Mouse (Mus musculus): ENCODE measurements around the gene Ccdc71. TPM values are rescaled to one million over a fixed set of nuclear protein-coding genes. Genes with fewer than 3 reads are reported as not detected.

The Ccdc71 gene
- polyA plus RNA-seq (2012; rRNA removed) = 31.1 and 35.9 TPM in 2 replicates

GRCm38 (mm10) chr9:108460319-108461178 is at the start of gene Ccdc71:
TSS of gene Ccdc71 (plus strand) at chr9:108460527.

GRCm38 (mm10) chr9:108428384-108428783 is 31.9 kb upstream of the Ccdc71 start, which contains the start of gene Ccdc36:
TSS of gene Ccdc36 (minus strand) at chr9:108428484.

GRCm38 (mm10) chr9:108436182-108436581 is 24.1 kb upstream of the Ccdc71 start, which contains the start of gene BC048562:
TSS of gene BC048562 (plus strand) at chr9:108436482.

GRCm38 (mm10) chr9:108461181-108461631 is 879 bp downstream of the Ccdc71 start, which contains the start of gene Klhdc8b:
TSS of gene Klhdc8b (minus strand) at chr9:108461581.

GRCm38 (mm10) chr9:108479721-108480351 is 19.5 kb downstream of the Ccdc71 start, which contains the start of gene Lamb2:
TSS of gene Lamb2 (plus strand) at chr9:108479736.

GRCm38 (mm10) chr9:108490559-108491285 is 30.4 kb downstream of the Ccdc71 start, which contains the start of gene Usp19:
TSS of gene Usp19 (plus strand) at chr9:108490602.

GRCm38 (mm10) chr9:108507619-108508434 is 47.5 kb downstream of the Ccdc71 start, which contains the start of gene Qars:
TSS of gene Qars (plus strand) at chr9:108507706.

Other genes starting within 250 kb of the Ccdc71 start
- gene Dag1, start 196.6 kb upstream of the Ccdc71 start, polyA plus RNA-seq (2012; rRNA removed) = 31.1 and 37.4 TPM in 2 replicates
- gene Nicn1, start 170.1 kb upstream of the Ccdc71 start, polyA plus RNA-seq (2012; rRNA removed) = 87.9 and 91.8 TPM in 2 replicates
- 64.2 and 65.5 TPM in 2 replicates for gene Amt, start 163.7 kb upstream of the Ccdc71 start, polyA plus RNA-seq (2012; rRNA removed)
- 212 and 233 TPM in 2 replicates for gene Rhoa, start 154.4 kb upstream of the Ccdc71 start, polyA plus RNA-seq (2012; rRNA removed)
- 31.7 and 35.3 TPM in 2 replicates for gene Tcta, start 154.4 kb upstream of the Ccdc71 start, polyA plus RNA-seq (2012; rRNA removed)
- gene Gpx1, start 121.6 kb upstream of the Ccdc71 start, polyA plus RNA-seq (2012; rRNA removed) = 370 and 383 TPM in 2 replicates
- gene Usp4, start 112.7 kb upstream of the Ccdc71 start, polyA plus RNA-seq (2012; rRNA removed) = 121 and 125 TPM in 2 replicates
- gene 1700102P08Rik, start 67.7 kb upstream of the Ccdc71 start, polyA plus RNA-seq (2012; rRNA removed) = 2.8 and 3.4 TPM in 2 replicates
- 1.7 and 2.2 TPM in 2 replicates for gene Ccdc36, start 32.0 kb upstream of the Ccdc71 start, polyA plus RNA-seq (2012; rRNA removed)
- not detected in 2 replicates for gene BC048562, start 24.0 kb upstream of the Ccdc71 start, polyA plus RNA-seq (2012; rRNA removed)
- 75.5 and 76.3 TPM in 2 replicates for gene Klhdc8b, start 1.1 kb downstream of the Ccdc71 start, polyA plus RNA-seq (2012; rRNA removed)
- gene Lamb2, start 19.2 kb downstream of the Ccdc71 start, polyA plus RNA-seq (2012; rRNA removed) = 52.1 and 78.8 TPM in 2 replicates
- gene Usp19, start 30.1 kb downstream of the Ccdc71 start, polyA plus RNA-seq (2012; rRNA removed) = 179 and 187 TPM in 2 replicates
- gene Qars, start 47.2 kb downstream of the Ccdc71 start, polyA plus RNA-seq (2012; rRNA removed) = 190 and 192 TPM in 2 replicates
- 128 and 130 TPM in 2 replicates for gene Qrich1, start 56.3 kb downstream of the Ccdc71 start, polyA plus RNA-seq (2012; rRNA removed)
- 152 and 156 TPM in 2 replicates for gene Impdh2, start 99.8 kb downstream of the Ccdc71 start, polyA plus RNA-seq (2012; rRNA removed)
- 43.8 and 48.6 TPM in 2 replicates for gene Ndufaf3, start 106.9 kb downstream of the Ccdc71 start, polyA plus RNA-seq (2012; rRNA removed)
- 225 and 236 TPM in 2 replicates for gene Dalrd3, start 109.4 kb downstream of the Ccdc71 start, polyA plus RNA-seq (2012; rRNA removed)
- gene Wdr6, start 118.2 kb downstream of the Ccdc71 start, polyA plus RNA-seq (2012; rRNA removed) = 254 and 260 TPM in 2 replicates
- 27.8 and 30.9 TPM in 2 replicates for gene P4htm, start 137.1 kb downstream of the Ccdc71 start, polyA plus RNA-seq (2012; rRNA removed)
- gene Arih2, start 188.9 kb downstream of the Ccdc71 start, polyA plus RNA-seq (2012; rRNA removed) = 49.9 and 50.4 TPM in 2 replicates
- gene Slc25a20, start 201.6 kb downstream of the Ccdc71 start, polyA plus RNA-seq (2012; rRNA removed) = 19.2 and 22.5 TPM in 2 replicates
- 29.5 and 30.5 TPM in 2 replicates for gene Prkar2a, start 228.8 kb downstream of the Ccdc71 start, polyA plus RNA-seq (2012; rRNA removed)